Mouse (Mus musculus): ENCODE results near the gene Ccdc159. TPM values are rescaled to one million over a fixed set of nuclear protein-coding genes. Genes with fewer than 3 reads are reported as not detected.

The Ccdc159 gene
- total and polyA plus RNA-seq, 2 experiments from 2014 or later, result 5.2 to 6.6 TPM

GRCm38 (mm10) chr9:21953600-21953999, 26.3 kb downstream of the Ccdc159 start:
- peaks cover 2% of the 10 kb centered on the region; the same call in 1 of the 2 replicates for H3K36me3 ChIP-seq (ENCODE audit: insufficient read depth, low read length)
- TF ChIP-seq CTCF (IDR thresholded peaks at IDR 0.05), result no peak
- H3K27ac ChIP-seq (ENCODE audit: low read depth, low read length), result peak overlapping the region; percentile 69
- H3K27me3 ChIP-seq (ENCODE audit: insufficient read depth, low read length), result no peaks in the 10 kb centered on the region
- no peak overlapping the region for H3K4me3 ChIP-seq (ENCODE audit: low read depth, low read length)
- ATAC-seq (ENCODE audit: low FRiP score) (peak; percentile 8; the same call in 1 of the 2 replicates), DNase-seq (ENCODE audit: low spot score) (peak; percentile 80)
- H3K4me2 ChIP-seq (ENCODE audit: low read depth, low read length, poor library complexity, severe bottlenecking), result peak overlapping the region; percentile 18; the same call in 1 of the 2 replicates
- WGBS, result 3% methylated on average over 3 of the region's 3 CpGs
- H3K9me3 ChIP-seq (ENCODE audit: low read length), result no peaks in the 10 kb centered on the region
- no peak overlapping the region for H3K9ac ChIP-seq (replicated peaks; ENCODE audit: low read length, poor library complexity, severe bottlenecking)
- 0 out of 2 replicates have a peak, but pooled peaks cover 6% of the 10 kb centered on the region for H3K4me1 ChIP-seq (ENCODE audit: insufficient read depth, low read length)

GRCm38 (mm10) chr9:21954635-21955034, 27.4 kb downstream of the Ccdc159 start:
- ATAC-seq (ENCODE audit: low FRiP score) (no peak), DNase-seq (ENCODE audit: low spot score) (no peak)
- H3K9ac ChIP-seq (replicated peaks; ENCODE audit: low read length, poor library complexity, severe bottlenecking), result no peak overlapping the region
- 0 out of 2 replicates have a peak, but pooled peaks cover 6% of the 10 kb centered on the region for H3K4me1 ChIP-seq (ENCODE audit: insufficient read depth, low read length)
- no peaks in the 10 kb centered on the region; the same call in 1 of the 2 replicates for H3K36me3 ChIP-seq (ENCODE audit: insufficient read depth, low read length)
- 78% methylated on average over 3 of the region's 3 CpGs for WGBS
- H3K27me3 ChIP-seq (ENCODE audit: insufficient read depth, low read length), result no peaks in the 10 kb centered on the region
- H3K9me3 ChIP-seq (ENCODE audit: low read length), result no peaks in the 10 kb centered on the region
- no peak overlapping the region for H3K4me3 ChIP-seq (ENCODE audit: low read depth, low read length)
- no peak overlapping the region for H3K4me2 ChIP-seq (ENCODE audit: low read depth, low read length, poor library complexity, severe bottlenecking)
- TF ChIP-seq CTCF (IDR thresholded peaks at IDR 0.05), result no peak
- no peak overlapping the region for H3K27ac ChIP-seq (ENCODE audit: low read depth, low read length)

- peak; percentile 41 for ATAC-seq (ENCODE audit: low FRiP score)
- peak overlapping the region; percentile 61 for H3K4me2 ChIP-seq (ENCODE audit: low read depth, low read length, poor library complexity, severe bottlenecking)
- peak overlapping the region; percentile 92 for H3K27ac ChIP-seq (ENCODE audit: low read depth, low read length)
- 2% methylated on average over 18 of the region's 18 CpGs for WGBS
- 0 out of 2 replicates have a peak, but pooled peaks cover 6% of the 10 kb centered on the region for H3K4me1 ChIP-seq (ENCODE audit: insufficient read depth, low read length)
- H3K27me3 ChIP-seq (ENCODE audit: insufficient read depth, low read length), result no peaks in the 10 kb centered on the region
- H3K9ac ChIP-seq (replicated peaks; ENCODE audit: low read length, poor library complexity, severe bottlenecking), result no peak overlapping the region
- H3K9me3 ChIP-seq (ENCODE audit: low read length), result no peaks in the 10 kb centered on the region
- H3K36me3 ChIP-seq (ENCODE audit: insufficient read depth, low read length), result no peaks in the 10 kb centered on the region; the same call in 1 of the 2 replicates
- TF ChIP-seq CTCF (IDR thresholded peaks at IDR 0.05), result peak; percentile 60
- H3K4me3 ChIP-seq (ENCODE audit: low read depth, low read length), result peak overlapping the region; percentile 57
- DNase-seq (ENCODE audit: low spot score), result no peak
These were observed 27.9 kb downstream of the Ccdc159 start for GRCm38 (mm10) chr9:21955225-21955569.

GRCm38 (mm10) chr9:21955570-21956281, 28.5 kb downstream of the Ccdc159 start, which contains the start of gene Swsap1:
Swsap1 (plus strand) TSS chr9:21955755.
- WGBS, result under 1% methylated on average over 54 of the region's 54 CpGs
- DNase-seq (ENCODE audit: low spot score) (peak; percentile 99), ATAC-seq (ENCODE audit: low FRiP score) (peak; percentile 96)
- H3K4me2 ChIP-seq (ENCODE audit: low read depth, low read length, poor library complexity, severe bottlenecking), result peak within 1 kb of the TSS; percentile 61
- H3K4me1 ChIP-seq (ENCODE audit: insufficient read depth, low read length), result 0 out of 2 replicates have a peak, but pooled peaks cover 6% of the 10 kb centered on the region
- H3K9ac ChIP-seq (replicated peaks; ENCODE audit: low read length, poor library complexity, severe bottlenecking), result peak within 1 kb of the TSS; percentile 66
- H3K36me3 ChIP-seq (ENCODE audit: insufficient read depth, low read length), result no peaks in the 10 kb centered on the region; the same call in 1 of the 2 replicates
- H3K9me3 ChIP-seq (ENCODE audit: low read length), result no peaks in the 10 kb centered on the region
- peak within 1 kb of the TSS; percentile 57 for H3K4me3 ChIP-seq (ENCODE audit: low read depth, low read length)
- no peak; the same call in 1 of the 2 replicates for TF ChIP-seq CTCF (IDR thresholded peaks at IDR 0.05)
- peak within 1 kb of the TSS; percentile 92 for H3K27ac ChIP-seq (ENCODE audit: low read depth, low read length)
- H3K27me3 ChIP-seq (ENCODE audit: insufficient read depth, low read length), result peaks cover 4% of the 10 kb centered on the region

GRCm38 (mm10) chr9:21958372-21958771, 31.1 kb downstream of the Ccdc159 start:
- H3K9ac ChIP-seq (replicated peaks; ENCODE audit: low read length, poor library complexity, severe bottlenecking), result no peak overlapping the region
- no peaks in the 10 kb centered on the region; the same call in 1 of the 2 replicates for H3K36me3 ChIP-seq (ENCODE audit: insufficient read depth, low read length)
- H3K4me2 ChIP-seq (ENCODE audit: low read depth, low read length, poor library complexity, severe bottlenecking), result no peak overlapping the region
- no peak for DNase-seq (ENCODE audit: low spot score)
- peaks cover 19% of the 10 kb centered on the region; the same call in 1 of the 2 replicates for H3K4me1 ChIP-seq (ENCODE audit: insufficient read depth, low read length)
- no peak overlapping the region for H3K4me3 ChIP-seq (ENCODE audit: low read depth, low read length)
- WGBS, result 87% methylated on average over 5 of the region's 5 CpGs
- no peak overlapping the region for H3K27ac ChIP-seq (ENCODE audit: low read depth, low read length)
- H3K9me3 ChIP-seq (ENCODE audit: low read length), result no peaks in the 10 kb centered on the region
- H3K27me3 ChIP-seq (ENCODE audit: insufficient read depth, low read length), result peaks cover 23% of the 10 kb centered on the region
- no peak for ATAC-seq (ENCODE audit: low FRiP score)
- no peak for TF ChIP-seq CTCF (IDR thresholded peaks at IDR 0.05)

- H3K27ac ChIP-seq (ENCODE audit: low read depth, low read length), result no peak overlapping the region
- TF ChIP-seq CTCF (IDR thresholded peaks at IDR 0.05), result no peak
- no peak for ATAC-seq (ENCODE audit: low FRiP score)
- no peaks in the 10 kb centered on the region for H3K9me3 ChIP-seq (ENCODE audit: low read length)
- no peak for DNase-seq (ENCODE audit: low spot score)
- H3K4me3 ChIP-seq (ENCODE audit: low read depth, low read length), result no peak overlapping the region
- 83% methylated on average over 7 of the region's 7 CpGs for WGBS
- no peak overlapping the region for H3K9ac ChIP-seq (replicated peaks; ENCODE audit: low read length, poor library complexity, severe bottlenecking)
- H3K4me1 ChIP-seq (ENCODE audit: insufficient read depth, low read length), result peaks cover 19% of the 10 kb centered on the region; the same call in 1 of the 2 replicates
- no peaks in the 10 kb centered on the region; the same call in 1 of the 2 replicates for H3K36me3 ChIP-seq (ENCODE audit: insufficient read depth, low read length)
- no peak overlapping the region for H3K4me2 ChIP-seq (ENCODE audit: low read depth, low read length, poor library complexity, severe bottlenecking)
- H3K27me3 ChIP-seq (ENCODE audit: insufficient read depth, low read length), result peaks cover 23% of the 10 kb centered on the region
These were observed 32.0 kb downstream of the Ccdc159 start for GRCm38 (mm10) chr9:21959244-21959643.

All from midbrain, postnatal 0 days (tissue).